Mouse (Mus musculus) olfactory bulb, adult 2 months (tissue): Measurements from ENCODE around the gene Azi2. TPM values are rescaled to one million over a fixed set of nuclear protein-coding genes. Genes with fewer than 3 reads are reported as not detected.

Source experiments
- H3K27ac ChIP-seq: fragments of 200-500 bp; 2 replicates; pipeline ENCODE4 v1.5.1; 2012; ENCODE audit warnings: low read depth, low read length; ENCODE audit not compliant: insufficient read depth
- H3K4me1 ChIP-seq: fragments of 200-500 bp; 2 replicates; pipeline ENCODE4 v1.6.1; 2012; ENCODE audit warnings: low read length; ENCODE audit not compliant: control insufficient read depth, insufficient read depth
- H3K4me3 ChIP-seq: fragments of 200-500 bp; 2 replicates; pipeline ENCODE4 v1.5.1; 2012; ENCODE audit warnings: mild to moderate bottlenecking, low read depth, low read length, moderate library complexity; ENCODE audit not compliant: insufficient read depth
- CTCF ChIP-seq: fragments of 200-500 bp; IDR thresholded peaks from 2 replicates; pipeline ENCODE4 v1.5.1; 2012; ENCODE audit warnings: low read depth, mild to moderate bottlenecking, low read length, moderate library complexity; ENCODE audit not compliant: insufficient read depth
- POLR2A ChIP-seq: fragments of 200-500 bp; IDR thresholded peaks from 2 replicates; pipeline ENCODE4 v1.6.1; 2012; ENCODE audit warnings: mild to moderate bottlenecking, low read depth, low read length, moderate library complexity; ENCODE audit not compliant: insufficient read depth
- WGBS: fragments of 180-500 bp; shearing (Covaris S2); methylation state at CpG from one replicate; pipeline ENCODE4 v1.1.7; 2018; 5-methylcytosine and 5-hydroxymethylcytosine counted together
- polyA plus RNA-seq: library from polyadenylated mRNA; stranded (reverse); fragments of >200 nt; gene quantifications from 2 replicates; pipeline ENCODE4 v1.2.4, GENCODE M21; 2012; ENCODE audit warnings: low replicate concordance; ENCODE audit not compliant: missing spikeins, insufficient read depth, insufficient read length

The Azi2 gene
- polyA plus RNA-seq, 1 experiment, result not detected

DNA sequence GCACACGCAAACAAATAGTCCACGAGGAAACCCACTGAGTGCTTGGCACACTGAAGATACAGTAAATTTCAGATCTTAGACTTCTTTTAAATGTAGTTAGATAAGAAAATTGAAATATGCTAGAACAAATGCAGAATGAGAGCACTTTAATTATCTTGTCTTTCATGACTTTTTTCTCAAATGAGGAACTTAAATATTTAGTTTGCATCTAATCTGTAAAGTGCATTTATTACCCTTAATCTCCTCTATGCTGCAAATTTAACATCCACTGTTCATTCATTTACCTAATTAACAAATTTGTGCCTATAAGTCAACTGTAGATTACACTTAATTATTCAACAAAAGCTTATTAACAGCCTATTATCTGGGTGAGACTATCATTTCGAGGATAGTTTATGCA lies 5.3 kb upstream of the Azi2 start:
- TF ChIP-seq POLR2A, result no peak
- no peak for TF ChIP-seq CTCF
- Histone ChIP-seq H3K27ac (no peak overlapping the region), H3K4me3 (no peak overlapping the region), H3K4me1 (no peaks in the 10 kb centered on the region)
- 76% methylated on average over 3 of the region's 3 CpGs for WGBS

DNA sequence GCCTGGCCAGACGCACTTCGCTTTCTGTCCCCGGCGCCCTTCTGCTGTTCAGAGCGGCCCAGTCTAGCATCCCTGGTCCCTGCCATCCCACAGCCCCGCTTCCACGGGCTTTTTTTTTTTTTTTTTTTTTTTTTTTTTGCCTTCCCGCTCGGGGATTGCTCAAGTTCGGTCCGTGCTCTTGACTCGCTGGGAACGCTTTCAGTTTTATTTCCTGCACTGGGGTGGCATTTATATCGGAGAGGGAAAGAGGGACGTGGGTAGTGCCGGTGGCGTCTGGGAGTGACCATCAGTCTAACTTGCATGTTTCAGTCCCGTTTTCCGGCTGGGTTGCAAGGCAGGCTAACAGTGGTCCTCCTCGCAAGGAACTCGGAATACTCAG lies 712 bp downstream of the Azi2 start:
- Histone ChIP-seq H3K4me3 (peak overlapping the region; percentile 73), H3K27ac (peak overlapping the region; percentile 85), H3K4me1 (peaks cover 2% of the 10 kb centered on the region; the same call in 1 of the 2 replicates)
- TF ChIP-seq CTCF (no peak), POLR2A (no peak)
- under 1% methylated on average over 21 of the region's 21 CpGs for WGBS

DNA sequence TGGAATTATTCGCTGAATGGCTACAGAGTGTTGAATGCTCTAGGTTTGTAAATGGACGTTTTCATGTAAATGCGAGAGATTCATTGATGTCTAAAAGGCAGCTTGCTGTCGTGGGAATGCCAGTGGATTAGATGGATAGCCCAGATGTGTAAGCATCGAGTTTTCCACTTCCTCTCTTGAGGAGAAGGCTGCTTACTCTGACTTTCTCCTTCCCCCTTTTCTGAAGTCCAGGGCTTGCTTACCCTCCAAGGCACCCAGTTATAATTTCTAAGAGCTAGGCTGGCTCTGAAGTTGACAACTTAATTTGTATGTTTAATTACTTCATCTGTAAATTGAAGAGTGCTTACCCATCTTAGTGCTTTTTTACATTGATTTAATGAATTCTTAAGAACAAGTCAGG lies 1.3 kb downstream of the Azi2 start:
- H3K4me1 ChIP-seq, result peaks cover 2% of the 10 kb centered on the region; the same call in 1 of the 2 replicates
- H3K4me3 ChIP-seq, result 0 out of 2 replicates have a peak overlapping the region, but pooled peaks have one; percentile 10
- no peak overlapping the region for H3K27ac ChIP-seq
- WGBS, result 8% methylated on average over 5 of the region's 5 CpGs
- no peak for TF ChIP-seq CTCF
- no peak for TF ChIP-seq POLR2A

DNA sequence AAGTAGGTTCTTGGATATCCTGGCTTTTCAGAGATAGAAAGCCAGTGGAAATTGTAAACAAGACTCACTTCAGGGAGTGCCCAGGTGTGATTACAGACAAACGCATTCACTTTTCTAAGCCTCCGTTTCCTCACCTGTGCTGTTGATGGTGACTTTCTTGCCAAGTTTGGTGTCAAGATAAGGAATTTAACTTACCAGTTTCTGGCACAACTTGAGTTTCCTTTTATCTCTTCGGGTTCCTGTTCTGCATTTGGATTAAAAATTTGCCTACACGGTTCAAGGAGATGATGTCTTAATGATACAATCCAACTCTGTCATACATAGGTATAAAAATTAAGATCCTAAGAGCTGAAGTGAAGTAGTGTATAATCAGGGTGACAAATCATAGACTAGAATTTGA lies 2.4 kb downstream of the Azi2 start:
- Histone ChIP-seq H3K4me1 (peaks cover 2% of the 10 kb centered on the region; the same call in 1 of the 2 replicates), H3K4me3 (no peak overlapping the region), H3K27ac (no peak overlapping the region)
- 82% methylated on average over 4 of the region's 4 CpGs for WGBS
- TF ChIP-seq CTCF (no peak), POLR2A (no peak)

DNA sequence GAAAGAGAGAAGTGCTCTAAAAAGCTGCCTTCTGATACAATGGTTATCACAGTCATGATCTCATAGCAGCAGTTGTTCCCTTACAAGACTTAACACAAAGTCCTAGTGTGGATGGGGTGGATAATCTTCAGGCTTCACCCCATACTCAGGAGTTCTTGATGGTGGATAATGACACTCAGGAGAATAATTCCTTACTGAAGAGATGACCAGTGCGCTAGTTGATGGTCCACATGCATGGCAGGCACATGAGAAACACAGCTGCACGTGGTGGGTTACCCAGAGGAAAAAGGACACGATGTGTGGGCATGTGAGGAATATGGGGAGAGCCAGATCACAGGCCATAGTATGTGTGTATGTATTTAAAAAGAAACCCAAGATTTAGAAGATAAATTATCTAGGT lies 3.3 kb downstream of the Azi2 start:
- TF ChIP-seq POLR2A (no peak), CTCF (no peak)
- 91% methylated on average over 3 of the region's 3 CpGs for WGBS
- Histone ChIP-seq H3K27ac (no peak overlapping the region), H3K4me1 (peaks cover 2% of the 10 kb centered on the region; the same call in 1 of the 2 replicates), H3K4me3 (no peak overlapping the region)

DNA sequence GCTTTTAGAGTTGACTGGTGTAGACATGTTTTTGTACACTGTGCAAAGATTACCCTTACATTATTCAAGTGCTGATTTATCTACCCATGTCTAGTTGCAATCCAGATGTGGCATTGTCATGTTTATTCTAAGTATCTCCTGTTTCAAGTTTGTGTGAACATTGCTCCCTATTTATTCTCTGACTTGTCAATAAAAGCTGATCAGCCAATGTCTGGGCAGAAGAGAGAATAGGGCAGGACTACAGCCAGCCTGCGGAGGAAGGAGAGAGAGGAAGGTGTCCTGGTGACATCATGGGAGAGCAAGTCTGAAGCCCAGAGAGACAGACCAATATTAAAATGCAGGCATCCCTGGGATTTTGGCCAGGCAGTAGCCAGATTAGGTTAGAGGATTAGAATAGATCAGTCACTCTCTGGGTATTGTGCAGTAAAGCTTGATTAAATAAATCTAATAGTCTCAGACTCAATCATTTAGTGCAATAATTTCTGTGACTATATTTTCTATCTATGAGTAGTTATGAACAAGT lies 4.8 kb downstream of the Azi2 start:
- H3K4me1 ChIP-seq, result peaks cover 2% of the 10 kb centered on the region; the same call in 1 of the 2 replicates
- no peak overlapping the region for H3K27ac ChIP-seq
- WGBS, result 31% methylated on average over 1 of the region's 1 CpGs
- no peak overlapping the region for H3K4me3 ChIP-seq
- TF ChIP-seq CTCF, result no peak
- no peak for TF ChIP-seq POLR2A

DNA sequence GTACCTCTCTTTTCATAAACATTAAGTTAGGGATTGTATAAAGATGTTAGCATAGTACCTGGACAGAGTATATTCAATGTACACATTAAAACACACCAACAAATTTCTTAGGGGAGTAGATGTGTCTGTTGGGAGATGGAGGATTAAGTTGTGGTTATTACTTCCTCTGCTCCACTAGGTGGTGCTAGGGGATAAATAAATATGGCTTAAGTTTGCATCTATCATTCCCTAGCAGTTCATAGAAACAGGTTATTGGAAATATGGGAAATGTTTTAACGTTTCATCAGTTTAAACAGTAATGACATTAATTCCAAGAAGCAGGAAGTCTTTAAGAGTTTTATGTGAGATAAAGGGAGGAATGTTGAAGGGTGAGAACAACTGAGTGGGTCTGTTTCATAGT lies 13.0 kb downstream of the Azi2 start:
- TF ChIP-seq POLR2A (no peak), CTCF (no peak)
- Histone ChIP-seq H3K27ac (no peak overlapping the region), H3K4me3 (no peak overlapping the region), H3K4me1 (no peaks in the 10 kb centered on the region)
- WGBS, result 22% methylated on average over 1 of the region's 1 CpGs

DNA sequence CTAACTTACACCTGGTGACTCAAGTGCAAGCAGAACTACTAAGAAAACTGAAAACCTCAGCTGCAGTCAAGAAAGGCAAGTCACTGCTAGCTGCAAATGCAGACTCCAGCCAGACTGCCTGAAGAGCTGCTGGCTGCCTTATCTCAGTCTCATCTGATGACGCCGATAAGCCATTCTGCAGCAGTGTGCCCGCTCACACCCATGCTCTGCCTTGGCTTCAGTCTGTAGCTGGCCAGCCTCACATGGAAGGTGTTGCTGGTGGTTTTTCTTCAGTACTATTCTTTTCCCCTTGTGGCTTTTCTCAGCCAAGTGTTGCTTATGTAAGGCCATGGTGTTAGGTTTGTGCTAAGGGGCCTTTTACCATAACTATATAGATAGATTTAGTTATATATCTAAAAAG lies 18.8 kb downstream of the Azi2 start:
- Histone ChIP-seq H3K4me3 (no peak overlapping the region), H3K27ac (no peak overlapping the region), H3K4me1 (no peaks in the 10 kb centered on the region)
- 88% methylated on average over 3 of the region's 3 CpGs for WGBS
- TF ChIP-seq CTCF, result no peak
- no peak for TF ChIP-seq POLR2A

DNA sequence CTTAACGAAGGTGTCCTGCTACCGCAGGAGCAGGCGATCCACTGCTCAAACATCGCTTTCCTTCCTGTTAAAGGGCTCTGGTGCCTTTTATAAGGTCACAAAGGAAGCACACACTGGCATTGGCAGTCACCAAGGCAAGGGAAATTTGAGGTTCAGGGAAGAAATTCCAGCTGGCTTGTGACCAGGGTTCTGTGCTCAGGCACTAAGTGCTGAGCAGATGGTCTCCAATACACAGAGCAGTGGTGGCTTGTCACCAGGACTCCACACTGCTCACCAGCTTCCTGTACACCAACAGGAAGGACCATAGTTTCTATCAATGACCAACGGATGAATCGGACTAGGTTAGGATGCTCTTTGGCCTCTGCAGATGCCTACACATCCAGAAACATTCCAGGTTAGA lies 30.1 kb downstream of the Azi2 start:
- Histone ChIP-seq H3K4me3 (no peak overlapping the region), H3K4me1 (no peaks in the 10 kb centered on the region), H3K27ac (no peak overlapping the region)
- TF ChIP-seq POLR2A (no peak), CTCF (no peak)
- whole genome bisulfite sequencing, result 69% methylated on average over 6 of the region's 6 CpGs

DNA sequence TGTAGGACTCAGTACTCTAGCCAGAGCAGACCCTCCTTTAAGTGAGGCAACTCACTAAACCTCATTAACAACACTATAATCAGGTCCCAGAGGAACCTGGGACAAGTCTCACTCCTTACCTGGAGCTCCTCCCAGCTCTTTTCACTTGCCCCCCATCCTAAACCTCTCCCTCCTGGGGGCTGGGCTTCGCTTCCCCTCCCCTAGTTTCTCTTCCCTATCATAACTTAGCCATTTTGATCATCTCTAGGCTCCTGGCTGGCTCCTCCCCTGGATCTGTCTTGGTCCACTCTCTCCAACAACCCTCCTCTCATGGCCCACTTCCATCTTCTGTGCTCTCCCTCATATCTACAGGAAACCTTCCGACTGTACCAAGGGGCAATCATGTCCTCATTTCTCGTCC lies 31.0 kb downstream of the Azi2 start:
- TF ChIP-seq POLR2A, result no peak
- no peak for TF ChIP-seq CTCF
- 88% methylated on average over 3 of the region's 3 CpGs for WGBS
- Histone ChIP-seq H3K27ac (no peak overlapping the region), H3K4me1 (no peaks in the 10 kb centered on the region), H3K4me3 (no peak overlapping the region)
